Mouse (Mus musculus) intestine, embryonic 15.5 days (tissue): ENCODE measurements around the gene Vps45. TPM values are rescaled to one million over a fixed set of nuclear protein-coding genes. Genes with fewer than 3 reads are reported as not detected.
"Not testable (repeated sequence)": the region's sequence is repeated elsewhere in the genome, so short reads cannot be mapped to it uniquely, and the experiment has no call there.

ENCODE experiments used
- ATAC-seq: fragments of 200-750 bp; cut with Nextera tagmentation; 2 replicates; pipeline ENCODE4 v1.8.0; 2017; ENCODE audit warnings: moderate TSS enrichment, moderate library complexity
- H3K27ac ChIP-seq: fragments of 300-500 bp; sonication (generic); 2 replicates; pipeline ENCODE4 v1.5.1; 2015; ENCODE audit warnings: mild to moderate bottlenecking, inconsistent platforms
- H3K27me3 ChIP-seq: fragments of 300-500 bp; sonication (generic); replicated peaks from 2 replicates; pipeline ENCODE4 v1.6.1; 2015; ENCODE audit warnings: inconsistent platforms
- H3K36me3 ChIP-seq: fragments of 300-500 bp; sonication (generic); 2 replicates; pipeline ENCODE4 v1.6.1; 2015; ENCODE audit warnings: inconsistent platforms
- H3K4me1 ChIP-seq: fragments of 300-500 bp; sonication (generic); replicated peaks from 2 replicates; pipeline ENCODE4 v1.6.1; 2015; ENCODE audit warnings: inconsistent platforms
- H3K4me2 ChIP-seq: fragments of 300-500 bp; sonication (generic); replicated peaks from 2 replicates; pipeline ENCODE4 v1.6.1; 2015; ENCODE audit warnings: mild to moderate bottlenecking, inconsistent platforms
- H3K4me3 ChIP-seq: fragments of 300-500 bp; sonication (generic); replicated peaks from 2 replicates; pipeline ENCODE4 v1.5.1; 2015; ENCODE audit warnings: inconsistent platforms
- H3K9ac ChIP-seq: fragments of 300-500 bp; sonication (generic); 2 replicates; pipeline ENCODE4 v1.6.1; 2015; ENCODE audit warnings: inconsistent platforms
- H3K9me3 ChIP-seq: fragments of 300-500 bp; sonication (generic); 2 replicates; pipeline ENCODE4 v1.6.1; 2016; ENCODE audit warnings: inconsistent platforms
- WGBS: fragments of 180-500 bp; shearing (Covaris S2); methylation state at CpG from one replicate; pipeline ENCODE4 v1.1.7; 2015; 5-methylcytosine and 5-hydroxymethylcytosine counted together
- polyA plus RNA-seq: library from polyadenylated mRNA; unstranded; fragments of >200 nt; fragmentation: Nextera tagmentation; extraction: Ambion mirVana; gene quantifications from 2 replicates; pipeline ENCODE4 v1.2.1, GENCODE M21; 2015

Vps45 gene
- polyA plus RNA-seq, 1 experiment from 2014 or later, result 28.4 TPM

- WGBS, result 81% methylated on average over 4 of the region's 4 CpGs
- Histone ChIP-seq H3K9me3 (no peaks in the 10 kb centered on the region), H3K27me3 (no peaks in the 10 kb centered on the region), H3K4me3 (no peak overlapping the region), H3K9ac (no peak overlapping the region), H3K4me2 (no peak overlapping the region), H3K4me1 (no peaks in the 10 kb centered on the region), H3K27ac (no peak overlapping the region), H3K36me3 (peaks cover 2% of the 10 kb centered on the region; the same call in 1 of the 2 replicates)
- ATAC-seq, result no peak
Observed at GRCm38 (mm10) chr3:96051186-96051585, 7.1 kb downstream of the Vps45 start.

- H3K9me3 ChIP-seq, result no peaks in the 10 kb centered on the region
- no peak overlapping the region for H3K9ac ChIP-seq
- H3K4me2 ChIP-seq, result no peak overlapping the region
- H3K27me3 ChIP-seq, result no peaks in the 10 kb centered on the region
- no peak overlapping the region for H3K4me3 ChIP-seq
- no peaks in the 10 kb centered on the region for H3K4me1 ChIP-seq
- 88% methylated on average over 7 of the region's 7 CpGs for WGBS
- H3K36me3 ChIP-seq, result peaks cover 2% of the 10 kb centered on the region; the same call in 1 of the 2 replicates
- H3K27ac ChIP-seq, result no peak overlapping the region
- ATAC-seq, result no peak
Observed at GRCm38 (mm10) chr3:96050779-96051178, 7.5 kb downstream of the Vps45 start.

- not testable (repeated sequence) for H3K4me2 ChIP-seq, H3K9ac ChIP-seq, H3K9me3 ChIP-seq, H3K4me3 ChIP-seq, H3K36me3 ChIP-seq, ATAC-seq, H3K27me3 ChIP-seq, H3K4me1 ChIP-seq, H3K27ac ChIP-seq
- 86% methylated on average over 3 of the region's 3 CpGs for WGBS
Observed at GRCm38 (mm10) chr3:96044559-96044958, 13.7 kb downstream of the Vps45 start.

- Histone ChIP-seq H3K27me3 (no peaks in the 10 kb centered on the region), H3K36me3 (peaks cover 6% of the 10 kb centered on the region; the same call in 1 of the 2 replicates), H3K9me3 (no peaks in the 10 kb centered on the region), H3K9ac (no peak overlapping the region), H3K27ac (no peak overlapping the region), H3K4me2 (no peak overlapping the region), H3K4me3 (no peak overlapping the region), H3K4me1 (no peaks in the 10 kb centered on the region)
- WGBS, result 76% methylated on average over 1 of the region's 1 CpGs
- ATAC-seq, result no peak
Observed at GRCm38 (mm10) chr3:96043104-96043503, 15.2 kb downstream of the Vps45 start.

GRCm38 (mm10) chr3:96041079-96041478, 17.2 kb downstream of the Vps45 start:
- peaks cover 4% of the 10 kb centered on the region; the same call in 1 of the 2 replicates for H3K36me3 ChIP-seq
- no peak overlapping the region for H3K9ac ChIP-seq
- no peak overlapping the region for H3K4me3 ChIP-seq
- no peaks in the 10 kb centered on the region for H3K9me3 ChIP-seq
- no peak overlapping the region for H3K27ac ChIP-seq
- H3K4me2 ChIP-seq, result no peak overlapping the region
- 93% methylated on average over 6 of the region's 6 CpGs for WGBS
- no peak for ATAC-seq
- no peaks in the 10 kb centered on the region for H3K27me3 ChIP-seq
- no peaks in the 10 kb centered on the region for H3K4me1 ChIP-seq

GRCm38 (mm10) chr3:96040663-96041006, 17.6 kb downstream of the Vps45 start:
- no peaks in the 10 kb centered on the region for H3K4me1 ChIP-seq
- H3K27ac ChIP-seq, result no peak overlapping the region
- no peaks in the 10 kb centered on the region for H3K9me3 ChIP-seq
- H3K9ac ChIP-seq, result no peak overlapping the region
- WGBS, result 94% methylated on average over 2 of the region's 2 CpGs
- H3K36me3 ChIP-seq, result peaks cover 4% of the 10 kb centered on the region; the same call in 1 of the 2 replicates
- ATAC-seq, result no peak
- no peak overlapping the region for H3K4me3 ChIP-seq
- H3K4me2 ChIP-seq, result no peak overlapping the region
- no peaks in the 10 kb centered on the region for H3K27me3 ChIP-seq

- H3K4me2 ChIP-seq, result no peak overlapping the region
- peaks cover under 1% of the 10 kb centered on the region; the same call in 1 of the 2 replicates for H3K36me3 ChIP-seq
- 74% methylated on average over 9 of the region's 9 CpGs for WGBS
- no peak overlapping the region for H3K27ac ChIP-seq
- H3K4me1 ChIP-seq, result no peaks in the 10 kb centered on the region
- no peak for ATAC-seq
- no peaks in the 10 kb centered on the region for H3K9me3 ChIP-seq
- no peak overlapping the region for H3K4me3 ChIP-seq
- no peak overlapping the region for H3K9ac ChIP-seq
- H3K27me3 ChIP-seq, result no peaks in the 10 kb centered on the region
Observed at GRCm38 (mm10) chr3:96039857-96040662, 18.2 kb downstream of the Vps45 start.

- H3K9me3 ChIP-seq, result no peaks in the 10 kb centered on the region
Observed at GRCm38 (mm10) chr3:96038851-96039250, 19.4 kb downstream of the Vps45 start.

GRCm38 (mm10) chr3:96038156-96038555, 20.1 kb downstream of the Vps45 start:
- ATAC-seq, result no peak
- Histone ChIP-seq H3K9me3 (no peaks in the 10 kb centered on the region), H3K4me3 (no peak overlapping the region), H3K4me1 (no peaks in the 10 kb centered on the region), H3K27ac (no peak overlapping the region), H3K9ac (no peak overlapping the region), H3K27me3 (no peaks in the 10 kb centered on the region), H3K4me2 (no peak overlapping the region), H3K36me3 (no peaks in the 10 kb centered on the region)
- 82% methylated on average over 5 of the region's 5 CpGs for WGBS

More at GRCm38 (mm10) chr3:96038851-96039250, 19.4 kb downstream of the Vps45 start:
- H3K27me3 ChIP-seq, result no peaks in the 10 kb centered on the region
- H3K27ac ChIP-seq, result no peak overlapping the region
- no peak overlapping the region for H3K4me3 ChIP-seq
- WGBS, result 95% methylated on average over 4 of the region's 4 CpGs
- H3K4me2 ChIP-seq, result no peak overlapping the region
- no peak overlapping the region for H3K9ac ChIP-seq
- ATAC-seq, result no peak
- H3K4me1 ChIP-seq, result no peaks in the 10 kb centered on the region
- H3K36me3 ChIP-seq, result no peaks in the 10 kb centered on the region

GRCm38 (mm10) chr3:96036796-96037195, 21.5 kb downstream of the Vps45 start:
- no peak for ATAC-seq
- no peaks in the 10 kb centered on the region for H3K4me1 ChIP-seq
- WGBS, result 88% methylated on average over 6 of the region's 6 CpGs
- H3K9ac ChIP-seq, result no peak overlapping the region
- H3K36me3 ChIP-seq, result no peaks in the 10 kb centered on the region
- no peak overlapping the region for H3K27ac ChIP-seq
- H3K4me3 ChIP-seq, result no peak overlapping the region
- H3K9me3 ChIP-seq, result no peaks in the 10 kb centered on the region
- no peak overlapping the region for H3K4me2 ChIP-seq
- no peaks in the 10 kb centered on the region for H3K27me3 ChIP-seq

- Histone ChIP-seq H3K4me1 (no peaks in the 10 kb centered on the region), H3K27me3 (no peaks in the 10 kb centered on the region), H3K4me3 (no peak overlapping the region), H3K9ac (no peak overlapping the region), H3K36me3 (no peaks in the 10 kb centered on the region), H3K9me3 (no peaks in the 10 kb centered on the region), H3K4me2 (no peak overlapping the region), H3K27ac (no peak overlapping the region)
- WGBS, result 71% methylated on average over 4 of the region's 4 CpGs
- peak; percentile 47; the same call in 1 of the 2 replicates for ATAC-seq
Observed at GRCm38 (mm10) chr3:96033046-96033445, 25.2 kb downstream of the Vps45 start.

- Histone ChIP-seq H3K9me3 (no peaks in the 10 kb centered on the region), H3K4me2 (no peak overlapping the region), H3K36me3 (no peaks in the 10 kb centered on the region), H3K27me3 (no peaks in the 10 kb centered on the region), H3K9ac (no peak overlapping the region), H3K4me3 (no peak overlapping the region), H3K4me1 (no peaks in the 10 kb centered on the region), H3K27ac (no peak overlapping the region)
- no peak for ATAC-seq
- WGBS, result 77% methylated on average over 6 of the region's 6 CpGs
Observed at GRCm38 (mm10) chr3:96032652-96033017, 25.6 kb downstream of the Vps45 start.

GRCm38 (mm10) chr3:96031991-96032651, 26.1 kb downstream of the Vps45 start:
- no peak overlapping the region for H3K4me3 ChIP-seq
- no peak overlapping the region for H3K9ac ChIP-seq
- no peak overlapping the region for H3K27ac ChIP-seq
- H3K9me3 ChIP-seq, result no peaks in the 10 kb centered on the region
- H3K27me3 ChIP-seq, result no peaks in the 10 kb centered on the region
- WGBS, result 84% methylated on average over 6 of the region's 6 CpGs
- ATAC-seq, result no peak
- H3K36me3 ChIP-seq, result no peaks in the 10 kb centered on the region
- no peaks in the 10 kb centered on the region for H3K4me1 ChIP-seq
- H3K4me2 ChIP-seq, result no peak overlapping the region
